Mouse (Mus musculus) adrenal gland (tissue): Measurements from ENCODE around the gene Ngp.
"Not testable (repeated sequence)": the region's sequence is repeated elsewhere in the genome, so short reads cannot be mapped to it uniquely, and the experiment has no call there.

Experiments used
- intact Hi-C: fragments of 180-260 bp; cut with DNase I; formaldehyde crosslinking; loops from one replicate; pipeline ENCODE4 v1.15.1; 2025
- long read RNA-seq, 2 experiments: library from polyadenylated mRNA; unstranded; transcript quantifications; one replicate each; pipeline ENCODE4 v2.0.0; 2020; ENCODE audit warnings: borderline replicate concordance in 1 of 2; ENCODE audit not compliant: insufficient replicate concordance in 1 of 2

Gene Ngp
- long read RNA-seq, experiment 1: 0 reads
- long read RNA-seq, experiment 2: 0 reads

DNA sequence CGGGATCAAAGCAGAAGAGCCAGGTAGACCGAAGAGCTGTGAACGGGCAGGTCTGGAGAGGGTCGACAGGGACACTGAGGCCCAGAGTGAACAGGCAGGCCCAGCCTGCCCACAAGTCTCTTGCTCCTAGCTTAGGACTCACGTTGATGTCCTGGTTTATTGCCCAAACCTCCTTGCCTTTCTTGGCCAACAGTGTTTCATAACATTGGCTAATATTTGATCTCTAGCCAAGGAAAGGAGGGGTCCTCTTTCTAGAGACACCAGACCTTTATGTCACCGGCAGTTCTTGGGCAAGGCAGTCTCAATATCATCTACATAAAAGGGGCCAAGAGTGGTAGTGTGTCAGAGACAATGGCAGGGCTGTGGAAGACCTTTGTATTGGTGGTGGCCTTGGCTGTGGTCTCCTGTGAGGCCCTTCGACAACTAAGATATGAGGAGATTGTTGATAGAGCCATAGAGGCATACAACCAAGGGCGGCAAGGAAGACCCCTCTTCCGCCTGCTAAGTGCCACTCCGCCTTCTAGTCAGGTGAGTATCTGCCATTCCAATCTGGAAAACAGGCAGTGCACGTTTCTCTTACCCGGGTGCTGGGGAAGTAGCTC is at the start of gene Ngp:
TSS of gene Ngp (plus strand) at position 237 of the 602 bp plus-strand sequence.
- intact Hi-C loops: loop anchor here (10.0 kb wide), 2 partner anchors 285 to 445 kb away; no protein-coding TSS in a partner anchor

DNA sequence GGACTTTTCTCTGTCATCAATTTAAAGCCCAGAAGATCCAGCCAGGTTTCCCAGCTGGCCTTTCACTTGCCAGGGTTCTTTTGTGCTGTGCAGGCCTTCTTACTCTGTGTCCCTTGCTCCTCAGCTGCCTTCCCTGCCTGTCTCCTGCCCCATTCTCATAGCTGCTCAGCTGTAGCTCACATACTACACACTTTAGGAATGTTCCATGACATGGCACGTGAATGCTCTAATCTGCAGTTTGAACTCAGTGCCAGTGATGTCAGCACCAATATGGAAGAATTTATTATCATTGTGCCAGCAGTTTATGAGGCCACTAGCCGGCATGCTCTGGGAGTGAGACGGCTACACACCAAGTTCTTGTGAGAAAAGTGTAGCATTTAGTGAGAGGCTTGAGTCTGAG is 49.7 kb upstream of the Ngp start:
- intact Hi-C loops: loop anchor here (5.0 kb wide), 1 partner anchor 33 kb away; no protein-coding TSS in a partner anchor

DNA sequence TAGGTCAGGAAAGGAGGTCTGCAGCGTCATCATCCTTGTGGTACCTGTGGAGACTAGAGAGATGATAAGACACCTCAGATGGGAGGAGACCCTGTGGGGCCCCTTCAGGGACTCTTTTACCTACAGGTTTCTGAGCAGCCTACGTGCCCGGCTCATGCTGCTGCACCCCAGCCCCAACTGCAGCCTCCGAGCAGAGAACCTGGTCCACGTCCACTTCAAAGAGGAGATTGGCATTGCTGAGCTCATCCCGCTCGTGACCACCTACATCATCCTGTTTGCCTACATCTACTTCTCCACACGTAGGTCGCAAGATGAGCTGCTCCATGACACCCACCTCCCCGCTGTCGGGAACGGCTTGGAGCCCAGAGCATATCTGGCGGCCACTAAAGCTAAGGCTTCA is 45.7 kb upstream of the Ngp start:
- intact Hi-C loops: loop anchor here (5.0 kb wide), 1 partner anchor 37 kb away; no protein-coding TSS in a partner anchor

DNA sequence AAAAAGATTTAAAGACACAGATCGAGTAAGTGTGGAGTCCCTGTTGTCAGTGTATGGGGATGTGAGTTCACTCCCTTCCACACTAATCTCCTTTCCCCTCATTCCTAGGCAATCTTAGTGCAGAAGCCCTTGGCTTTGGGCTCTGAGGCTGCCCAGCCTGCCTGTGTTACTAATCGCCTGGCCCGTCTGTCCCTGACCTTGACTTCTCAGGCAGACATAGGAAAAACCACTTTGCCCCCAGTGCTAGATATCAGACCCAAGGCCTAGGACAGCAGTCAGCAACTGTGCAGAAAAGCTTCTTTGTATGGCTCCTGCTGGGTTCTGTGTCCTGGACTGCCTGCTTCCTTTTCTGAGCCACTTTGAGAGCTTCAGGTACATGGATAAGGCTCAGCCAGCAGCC is 43.9 kb upstream of the Ngp start:
- intact Hi-C loops: no loop called here

DNA sequence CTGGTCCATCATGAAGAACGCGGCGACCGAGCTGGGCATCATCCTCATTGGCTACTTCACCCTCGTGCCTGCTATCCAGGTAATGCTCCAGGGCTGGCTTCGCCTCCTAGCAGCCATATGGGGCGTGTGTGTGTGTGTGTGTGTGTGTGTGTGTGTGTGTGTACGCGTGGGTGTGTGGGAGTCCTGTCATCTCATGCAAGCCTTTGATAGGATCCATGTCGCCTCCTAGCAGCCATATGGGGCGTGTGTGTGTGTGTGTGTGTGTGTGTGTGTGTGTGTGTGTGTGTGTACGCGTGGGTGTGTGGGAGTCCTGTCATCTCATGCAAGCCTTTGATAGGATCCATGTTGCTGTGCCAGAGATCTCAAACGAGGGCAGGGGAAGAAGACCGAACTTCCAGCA is 41.9 kb upstream of the Ngp start:
- intact Hi-C loops: not testable (repeated sequence)

GRCm38 (mm10) chr9:110379361-110379760 is 40.2 kb upstream of the Ngp start:
- intact Hi-C loops: no loop called here

GRCm38 (mm10) chr9:110380662-110381061 is 38.9 kb upstream of the Ngp start:
- intact Hi-C loops: no loop called here

GRCm38 (mm10) chr9:110381292-110381691 is 38.3 kb upstream of the Ngp start:
- intact Hi-C loops: no loop called here

GRCm38 (mm10) chr9:110384369-110384929 is 35.1 kb upstream of the Ngp start:
- intact Hi-C loops: no loop called here

DNA sequence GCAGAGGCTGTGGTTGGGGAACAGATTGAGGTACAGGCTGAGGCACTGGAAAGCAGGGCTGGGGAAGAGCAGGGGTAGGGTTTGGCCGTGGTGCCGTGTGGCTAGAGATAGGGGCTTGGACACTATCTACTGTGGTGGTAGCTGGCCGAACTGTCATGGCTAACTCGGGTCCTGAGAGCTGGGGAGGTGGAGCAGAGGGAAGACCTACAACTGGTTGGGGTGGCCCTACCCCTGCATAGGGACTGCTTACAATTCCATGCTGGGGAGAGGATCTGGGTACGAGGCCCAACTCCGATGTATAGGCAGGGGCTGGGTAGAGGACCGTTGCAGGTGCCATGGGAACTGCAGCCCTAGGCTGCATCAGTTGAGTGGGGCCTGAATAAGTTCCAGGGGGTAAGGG is 31.5 kb upstream of the Ngp start:
- intact Hi-C loops: no loop called here

DNA sequence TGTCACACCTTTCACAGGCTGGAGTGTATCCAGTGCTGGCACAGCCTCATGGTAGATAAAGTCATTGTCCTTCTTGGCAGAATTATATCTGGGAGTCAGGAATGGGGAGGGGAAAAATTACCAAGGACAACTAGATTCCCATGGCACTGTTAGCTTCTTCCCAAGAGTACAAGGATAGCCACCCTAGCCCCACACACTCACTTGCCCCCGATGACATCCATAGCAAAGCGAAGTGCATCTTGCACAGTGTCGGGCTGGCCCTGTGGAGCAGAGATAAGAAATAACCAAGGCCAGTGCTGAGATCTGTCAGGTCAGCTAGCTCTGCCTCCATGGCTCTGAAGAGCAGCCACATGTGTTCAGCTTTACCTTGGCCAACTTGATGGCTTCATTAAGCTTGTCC is 28.7 kb upstream of the Ngp start:
- intact Hi-C loops: no loop called here

GRCm38 (mm10) chr9:110393295-110393694 is 26.3 kb upstream of the Ngp start:
- intact Hi-C loops: no loop called here

- intact Hi-C loops: no loop called here
These were observed 18.9 kb upstream of the Ngp start for GRCm38 (mm10) chr9:110400650-110401049.

GRCm38 (mm10) chr9:110402731-110403130 is 16.8 kb upstream of the Ngp start:
- intact Hi-C loops: no loop called here

GRCm38 (mm10) chr9:110403240-110403639 is 16.3 kb upstream of the Ngp start:
- intact Hi-C loops: not testable (repeated sequence)

- intact Hi-C loops: no loop called here
These were observed 12.0 kb upstream of the Ngp start for GRCm38 (mm10) chr9:110407311-110408098.

DNA sequence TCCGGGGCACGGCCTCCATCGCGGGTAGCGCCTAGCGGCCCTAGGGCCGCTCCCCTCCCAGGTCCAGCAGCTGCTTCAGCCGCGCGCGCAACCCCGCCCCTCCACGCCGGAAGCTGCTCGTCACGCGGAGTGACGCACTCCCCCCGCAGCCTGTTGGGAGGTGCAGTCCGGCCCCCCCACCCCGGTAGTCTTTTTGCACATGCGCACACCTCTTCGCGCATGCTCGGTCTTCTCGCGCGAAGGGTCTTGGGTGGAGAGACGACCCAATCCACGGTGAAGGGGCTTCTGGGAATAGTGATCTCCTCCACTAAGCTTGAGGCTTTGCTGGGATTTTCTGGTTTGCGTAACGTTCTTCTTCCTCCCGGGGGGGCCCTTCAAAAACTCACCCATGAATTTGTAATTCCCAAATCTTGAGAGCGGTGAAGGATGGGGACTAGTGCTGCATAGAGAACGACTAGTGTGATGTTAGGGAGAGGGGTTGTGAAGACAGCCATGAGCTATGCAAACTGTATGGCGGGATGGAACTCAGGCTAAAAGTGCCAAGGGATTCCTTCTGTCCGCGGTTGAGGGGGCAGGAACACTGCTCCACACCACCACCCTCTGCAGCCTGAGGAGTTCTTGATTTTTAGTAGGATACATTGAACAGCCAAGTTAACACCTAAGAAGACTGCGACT is 11.3 kb upstream of the Ngp start, which contains the start of gene Ptpn23:
TSS of gene Ptpn23 (minus strand) at position 115 of the 675 bp plus-strand sequence.
- intact Hi-C loops: no loop called here

- intact Hi-C loops: loop anchor here (5.0 to 10.0 kb wide), 3 partner anchors 221 to 371 kb away; no protein-coding TSS in a partner anchor
These were observed 8.3 kb upstream of the Ngp start for GRCm38 (mm10) chr9:110410908-110411887.

DNA sequence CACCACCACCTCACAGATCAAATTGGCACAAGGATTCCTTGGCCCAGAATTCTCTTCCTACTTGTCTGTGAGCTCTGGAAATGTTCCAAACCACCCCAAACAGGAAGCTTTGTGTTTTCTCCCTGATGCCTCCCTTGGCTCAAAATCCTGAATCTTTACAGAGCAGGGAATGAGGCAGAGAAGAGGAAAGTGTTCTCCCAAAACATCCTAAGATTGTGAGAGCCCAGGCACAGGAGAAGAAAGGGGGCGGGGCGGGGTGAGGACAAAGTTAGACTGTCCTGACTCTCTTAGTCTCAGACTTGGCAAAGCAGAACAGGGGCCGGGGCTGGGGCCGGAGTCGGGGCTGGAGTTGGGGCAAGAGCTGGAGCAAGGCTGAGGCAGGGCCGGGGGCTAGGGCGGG is 6.6 kb upstream of the Ngp start:
- intact Hi-C loops: loop anchor here (5.0 to 10.0 kb wide), 3 partner anchors 219 to 369 kb away; no protein-coding TSS in a partner anchor

DNA sequence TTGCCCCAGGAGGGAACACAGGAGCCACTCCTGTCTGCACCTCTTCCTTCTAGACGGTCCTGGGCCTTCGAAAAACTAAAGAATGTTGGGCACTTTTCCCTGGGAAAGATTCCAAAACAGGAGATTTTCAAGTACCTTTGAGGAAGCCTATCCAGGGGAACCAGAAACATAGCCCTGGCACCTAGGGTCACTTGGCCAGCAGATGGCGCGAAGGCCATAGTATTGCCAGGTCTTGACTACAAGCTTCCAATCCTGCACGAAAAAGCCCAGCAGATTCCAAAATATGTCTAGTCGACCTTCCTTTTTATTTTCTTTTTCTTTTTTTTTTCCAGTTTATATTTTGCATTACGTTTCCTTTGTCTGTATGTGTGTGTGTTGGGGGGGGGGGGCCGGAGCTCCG is 5.8 kb upstream of the Ngp start:
- intact Hi-C loops: loop anchor here (5.0 to 10.0 kb wide), 3 partner anchors 219 to 369 kb away; no protein-coding TSS in a partner anchor
